Mouse (Mus musculus) brain, embryonic 14.5 days (tissue): ENCODE data around the gene Gm13089. TPM values are rescaled to one million over a fixed set of nuclear protein-coding genes. Genes with fewer than 3 reads are reported as not detected.
"Not testable (repeated sequence)": the region's sequence is repeated elsewhere in the genome, so short reads cannot be mapped to it uniquely, and the experiment has no call there.

Experiments used
- DNase-seq: peaks from one replicate; pipeline ENCODE4 v3.0.0-alpha.2; 2011; ENCODE audit warnings: low read depth
- CTCF ChIP-seq: fragments of 200-500 bp; IDR thresholded peaks from 2 replicates; pipeline ENCODE4 v1.5.1; 2012; ENCODE audit warnings: inconsistent platforms, mild to moderate bottlenecking, moderate library complexity, borderline replicate concordance; ENCODE audit not compliant: insufficient read depth, insufficient read length; ENCODE audit errors: extremely low read depth
- POLR2A ChIP-seq: fragments of 200-500 bp; IDR thresholded peaks from 2 replicates; pipeline ENCODE4 v1.6.1; 2012; ENCODE audit warnings: mild to moderate bottlenecking, inconsistent platforms, borderline replicate concordance; ENCODE audit not compliant: poor library complexity, insufficient read depth, insufficient read length, severe bottlenecking; ENCODE audit errors: extremely low read depth
- polyA plus RNA-seq: library from polyadenylated mRNA; depleted of rRNA; stranded (reverse); fragments of >200 nt; gene quantifications from 2 replicates; pipeline ENCODE4 v1.2.3, GENCODE M21; 2012; rRNA removed

Gm13089 gene
- polyA plus RNA-seq, result not detected in 2 replicates

DNA sequence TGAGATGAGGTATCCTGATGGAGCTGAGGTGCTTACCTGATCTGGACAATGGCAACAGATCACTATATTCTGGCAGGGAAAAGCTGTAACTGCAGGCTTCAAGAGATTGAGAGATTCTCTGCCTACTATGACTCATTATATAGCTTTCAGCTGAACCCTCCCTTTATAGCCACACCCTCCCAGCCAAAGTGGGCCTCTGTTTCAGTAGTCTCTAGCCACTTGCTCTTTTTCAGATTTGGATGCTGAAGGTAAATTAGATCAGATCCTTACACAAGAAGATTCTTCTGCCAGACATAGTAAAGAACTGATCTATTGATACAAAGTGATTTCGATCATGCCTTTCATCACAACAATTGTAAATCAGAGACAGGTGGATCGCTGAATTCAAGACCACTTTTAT lies at the start of gene Gm13089:
Gene Gm13089 (minus strand): TSS at position 101 of the 400 bp plus-strand sequence.
- no peak for TF ChIP-seq CTCF
- no peak for TF ChIP-seq POLR2A
- no peak for DNase-seq

GRCm38 (mm10) chr4:143719155-143719554 lies 16.6 kb upstream of the Gm13089 start, which contains the start of gene Gm13078:
Gene Gm13078, plus strand, starts transcription at chr4:143719455.
- no peak for DNase-seq
- TF ChIP-seq POLR2A, result no peak

DNA sequence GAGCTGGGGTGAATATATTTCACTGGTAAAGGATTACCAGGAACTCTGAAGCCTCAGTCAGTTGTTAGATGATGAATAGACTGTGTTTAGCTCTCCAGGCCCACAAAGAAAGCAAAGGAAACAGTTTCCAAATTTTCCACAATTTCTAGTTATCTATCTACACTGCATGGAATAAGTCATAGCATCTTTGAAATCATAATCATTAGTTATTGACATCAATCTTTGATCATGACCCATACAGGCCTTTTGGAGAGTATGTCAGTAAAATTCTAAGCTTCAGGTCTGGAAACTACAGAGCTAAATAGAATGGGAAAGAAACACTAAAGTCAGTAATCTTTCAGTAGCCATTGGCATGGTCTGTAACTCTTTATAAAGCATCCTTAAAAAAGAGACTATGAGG lies 45.4 kb downstream of the Gm13089 start, which contains the start of gene Gm13088:
Gene Gm13088 (minus strand): TSS at position 101 of the 400 bp plus-strand sequence.
- DNase-seq, result not testable (repeated sequence)

Other genes with a start within 250 kb of the Gm13089 start
- not detected in 2 replicates for gene Gm13043, start 191.4 kb downstream of the Gm13089 start, polyA plus RNA-seq
- gene Gm13040, start 166.8 kb downstream of the Gm13089 start, polyA plus RNA-seq, result not detected in 2 replicates
- not detected in 2 replicates for gene BC080695, start 151.0 kb downstream of the Gm13089 start, polyA plus RNA-seq
- not detected in 2 replicates for gene Gm13057, start 151.0 kb downstream of the Gm13089 start, polyA plus RNA-seq
- gene Gm13083, start 87.7 kb downstream of the Gm13089 start, polyA plus RNA-seq, result not detected in 2 replicates
- gene Gm13088, start 45.5 kb downstream of the Gm13089 start, polyA plus RNA-seq, result not detected in 2 replicates
- not detected in 2 replicates for gene Gm13078, start 16.7 kb upstream of the Gm13089 start, polyA plus RNA-seq
- gene Gm13023, start 86.6 kb upstream of the Gm13089 start, polyA plus RNA-seq, result not detected in 2 replicates
- gene Gm13084, start 113.4 kb upstream of the Gm13089 start, polyA plus RNA-seq, result not detected in 2 replicates
- gene Gm13103, start 143.8 kb upstream of the Gm13089 start, polyA plus RNA-seq, result not detected in 2 replicates
- not detected in 2 replicates for gene Pramef6, start 197.7 kb upstream of the Gm13089 start, polyA plus RNA-seq
- not detected in 2 replicates for gene Pramef25, start 248.3 kb upstream of the Gm13089 start, polyA plus RNA-seq